Mouse (Mus musculus) c-Kit-positive CD71-negative TER-119-negative erythroid progenitor cells, embryonic 14.5 days (primary cell): ENCODE measurements at regions not wholly inside any gene's neighbourhood (a gene's known extent, or its start where the extent isn't known, plus 50 kb on each side); places are given as distances from the start of the nearest gene placed in this dataset.

Experiments
- DNase-seq: peaks from one replicate; pipeline ENCODE4 v3.0.0-alpha.2; 2013; ENCODE audit warnings: low read depth

GRCm38 (mm10) chr9:61295001-61295400 lies 77.2 kb upstream of the Tle3 start:
- no peak for DNase-seq

GRCm38 (mm10) chr9:61296311-61296947 lies 75.7 kb upstream of the Tle3 start:
- no peak for DNase-seq

- no peak for DNase-seq
Observed at GRCm38 (mm10) chr9:61297385-61297784, 74.8 kb upstream of the Tle3 start.

GRCm38 (mm10) chr9:61299873-61300560 lies 72.1 kb upstream of the Tle3 start:
- DNase-seq: no peak

- DNase-seq: no peak
Observed at GRCm38 (mm10) chr9:61301070-61301469, 71.1 kb upstream of the Tle3 start.

GRCm38 (mm10) chr9:61302724-61303123 lies 69.4 kb upstream of the Tle3 start:
- no peak for DNase-seq

GRCm38 (mm10) chr9:61306306-61306705 lies 65.9 kb upstream of the Tle3 start:
- DNase-seq: no peak

GRCm38 (mm10) chr9:61309096-61309495 lies 63.1 kb upstream of the Tle3 start:
- no peak for DNase-seq

GRCm38 (mm10) chr9:61309768-61310493 lies 62.2 kb upstream of the Tle3 start:
- no peak for DNase-seq

GRCm38 (mm10) chr9:61310574-61310973 lies 61.6 kb upstream of the Tle3 start:
- DNase-seq: no peak

- DNase-seq: no peak
Observed at GRCm38 (mm10) chr9:61311604-61312003, 60.6 kb upstream of the Tle3 start.

GRCm38 (mm10) chr9:61314630-61315179 lies 57.5 kb upstream of the Tle3 start:
- no peak for DNase-seq

- DNase-seq: no peak
Observed at GRCm38 (mm10) chr9:61315371-61316298, 56.5 kb upstream of the Tle3 start.

- DNase-seq: no peak
Observed at GRCm38 (mm10) chr9:61316442-61316841, 55.7 kb upstream of the Tle3 start.

- no peak for DNase-seq
Observed at GRCm38 (mm10) chr9:61319721-61320120, 52.4 kb upstream of the Tle3 start.

- no peak for DNase-seq
Observed at GRCm38 (mm10) chr9:61321314-61321713, 50.9 kb upstream of the Tle3 start.

- DNase-seq: no peak
Observed at GRCm38 (mm10) chr9:61321825-61322224, 50.3 kb upstream of the Tle3 start.

- DNase-seq: peak; percentile 44
Observed at GRCm38 (mm10) chr9:61322333-61322732, 49.8 kb upstream of the Tle3 start.
